Mouse (Mus musculus): ENCODE measurements around the gene Ttc30b.
"Not testable (repeated sequence)": the region's sequence is repeated elsewhere in the genome, so short reads cannot be mapped to it uniquely, and the experiment has no call there.

Ttc30b gene

GRCm38 (mm10) chr2:75938117-75939063 lies at the start of gene Ttc30b:
TSS of gene Ttc30b (minus strand) at chr2:75938585.
- peak; percentile 67 for DNase-seq (ENCODE audit: low read depth, low spot score)

GRCm38 (mm10) chr2:75987739-75988138 lies 49.4 kb upstream of the Ttc30b start:
- no peak for DNase-seq (ENCODE audit: low read depth, low spot score)

DNA sequence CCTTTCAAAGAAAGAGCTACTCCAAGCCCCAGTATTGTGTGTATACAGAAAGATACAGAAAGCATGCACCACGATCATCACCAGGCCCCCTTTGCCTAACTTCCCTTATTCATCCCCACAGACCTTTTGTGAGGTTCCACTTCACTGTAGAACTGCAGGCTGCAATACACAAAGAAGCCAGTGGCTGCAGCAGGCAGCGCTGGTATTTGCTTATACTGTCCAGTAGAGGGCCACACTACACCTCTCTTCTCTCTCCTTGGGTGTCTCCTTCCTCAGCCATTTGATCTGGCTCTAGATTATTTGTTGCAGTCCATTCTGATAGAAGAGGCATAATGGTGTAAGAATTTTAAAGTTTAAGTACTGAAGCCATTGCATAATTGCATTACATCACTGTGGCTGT lies 46.7 kb upstream of the Ttc30b start:
- peak; percentile 85 for DNase-seq (ENCODE audit: low read depth, low spot score)

DNA sequence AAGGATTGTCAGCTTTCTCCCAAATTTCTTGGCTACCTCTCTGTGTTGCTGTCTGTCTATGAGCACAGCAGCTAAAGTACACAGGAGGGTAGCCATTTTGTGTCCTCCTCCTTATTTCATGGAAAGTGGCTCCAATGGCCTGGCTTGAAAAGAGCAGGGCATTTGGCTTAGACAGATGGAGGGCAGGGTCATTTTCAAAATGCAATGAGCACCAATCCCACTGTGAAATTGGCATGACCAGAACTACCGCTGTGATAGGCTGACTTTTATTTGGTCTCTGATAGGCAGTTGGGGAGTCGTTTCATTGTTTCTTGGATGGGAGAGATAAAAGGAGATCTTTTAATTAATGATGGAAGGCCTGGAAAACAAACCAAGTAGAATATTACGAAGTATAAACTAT lies 45.5 kb upstream of the Ttc30b start:
- DNase-seq (ENCODE audit: low read depth, low spot score), result no peak

GRCm38 (mm10) chr2:75983091-75983490 lies 44.7 kb upstream of the Ttc30b start:
- no peak for DNase-seq (ENCODE audit: low read depth, low spot score)

DNA sequence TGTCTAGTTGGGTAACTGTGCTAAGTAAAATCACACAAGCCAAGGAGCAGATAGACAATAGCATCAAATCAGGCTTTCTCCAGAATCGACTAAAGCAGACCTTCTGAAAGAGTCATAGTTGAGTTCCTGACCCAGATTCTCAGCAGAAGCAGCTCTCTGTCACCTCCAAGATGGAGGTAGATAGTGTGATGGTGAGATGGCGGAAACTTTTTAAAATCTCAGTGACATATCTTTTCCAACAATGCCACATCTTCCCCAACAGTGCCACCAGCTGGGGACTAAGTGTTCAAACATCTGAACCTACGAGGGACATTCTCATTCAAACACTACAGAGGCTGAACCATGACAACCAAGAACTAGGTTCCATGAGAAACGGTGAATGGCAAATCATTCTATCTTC lies 44.2 kb upstream of the Ttc30b start:
- no peak for DNase-seq (ENCODE audit: low read depth, low spot score)

- DNase-seq (ENCODE audit: low read depth, low spot score), result peak; percentile 85
Observed at GRCm38 (mm10) chr2:75981440-75982081, 43.2 kb upstream of the Ttc30b start, which contains the start of gene Ttc30a1. TSS of gene Ttc30a1 (minus strand) at chr2:75981967.

DNA sequence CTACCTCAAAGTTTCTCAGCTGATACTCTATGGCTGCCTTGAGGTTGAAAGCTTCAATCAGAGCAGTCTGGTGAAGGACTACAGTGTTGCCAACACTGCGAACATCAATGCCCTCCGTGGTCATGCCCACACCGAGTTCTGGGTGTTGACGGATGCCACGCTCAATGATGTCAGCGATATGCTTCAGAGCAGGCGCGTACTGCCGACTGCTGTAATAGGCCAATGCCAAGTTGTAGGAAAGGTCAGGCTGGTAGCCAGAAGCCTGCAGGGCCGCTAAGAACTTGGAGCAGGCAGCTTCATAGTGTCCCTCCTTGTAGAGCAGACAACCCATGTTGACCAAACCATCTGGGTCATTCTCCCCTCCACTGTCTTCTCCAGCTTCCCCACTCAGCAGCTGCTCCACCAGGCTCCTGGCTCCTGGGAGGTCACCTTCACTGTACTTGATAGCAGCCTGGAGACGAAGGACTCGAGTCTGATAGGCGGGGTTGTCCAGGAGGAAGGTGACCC lies 42.6 kb upstream of the Ttc30b start:
- DNase-seq (ENCODE audit: low read depth, low spot score), result not testable (repeated sequence)

GRCm38 (mm10) chr2:75977752-75978368 lies 39.5 kb upstream of the Ttc30b start, which contains the start of gene Ttc30a2:
TSS of gene Ttc30a2 (minus strand) at chr2:75978170.
- peak; percentile 82 for DNase-seq (ENCODE audit: low read depth, low spot score)

GRCm38 (mm10) chr2:75976070-75976469 lies 37.7 kb upstream of the Ttc30b start:
- DNase-seq (ENCODE audit: low read depth, low spot score), result not testable (repeated sequence)

DNA sequence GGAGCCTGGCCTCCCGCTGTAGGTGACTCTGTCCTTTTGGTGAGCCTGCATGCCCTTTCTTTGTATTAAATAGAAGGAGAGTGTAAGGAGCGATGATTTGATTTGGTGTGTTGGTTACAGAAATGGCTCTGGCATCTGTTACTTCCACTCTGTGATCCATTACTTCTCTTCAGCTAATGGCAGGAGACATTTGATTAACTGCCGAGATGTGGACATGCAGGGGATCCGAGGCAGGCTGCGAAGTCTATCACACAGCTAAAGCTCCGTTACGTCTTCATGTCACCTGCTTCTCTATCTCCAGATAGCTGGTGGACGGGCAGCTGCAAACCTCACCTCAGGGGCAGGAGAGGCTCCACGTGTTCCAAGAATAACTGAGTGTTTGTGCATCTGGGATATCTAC lies 35.7 kb upstream of the Ttc30b start:
- no peak for DNase-seq (ENCODE audit: low read depth, low spot score)

- peak; percentile 80 for DNase-seq (ENCODE audit: low read depth, low spot score)
Observed at GRCm38 (mm10) chr2:75964972-75965371, 26.6 kb upstream of the Ttc30b start.

- DNase-seq (ENCODE audit: low read depth, low spot score), result peak; percentile 77
Observed at GRCm38 (mm10) chr2:75964512-75964911, 26.1 kb upstream of the Ttc30b start.

DNA sequence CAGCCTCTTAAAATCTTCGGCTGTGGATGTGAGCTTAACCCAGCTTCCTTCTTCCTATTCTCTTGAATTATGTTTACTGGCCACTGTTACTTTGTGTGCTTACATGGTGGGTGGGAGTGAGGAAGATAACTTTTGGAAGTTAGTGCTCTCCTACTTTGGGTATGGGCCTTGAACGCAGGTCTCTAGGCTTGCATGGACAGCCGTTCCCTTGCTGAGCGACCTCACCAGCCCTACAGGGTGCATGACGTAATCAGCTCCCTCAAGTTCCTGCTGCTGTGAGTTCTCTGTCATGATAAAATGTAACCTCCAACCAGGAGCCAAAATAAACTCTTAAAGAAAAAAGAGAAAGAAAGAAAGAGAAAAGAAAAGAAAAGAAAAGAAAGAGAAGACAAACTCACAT lies 25.7 kb upstream of the Ttc30b start:
- no peak for DNase-seq (ENCODE audit: low read depth, low spot score)

- no peak for DNase-seq (ENCODE audit: low read depth, low spot score)
Observed at GRCm38 (mm10) chr2:75963211-75963840, 24.9 kb upstream of the Ttc30b start.

DNA sequence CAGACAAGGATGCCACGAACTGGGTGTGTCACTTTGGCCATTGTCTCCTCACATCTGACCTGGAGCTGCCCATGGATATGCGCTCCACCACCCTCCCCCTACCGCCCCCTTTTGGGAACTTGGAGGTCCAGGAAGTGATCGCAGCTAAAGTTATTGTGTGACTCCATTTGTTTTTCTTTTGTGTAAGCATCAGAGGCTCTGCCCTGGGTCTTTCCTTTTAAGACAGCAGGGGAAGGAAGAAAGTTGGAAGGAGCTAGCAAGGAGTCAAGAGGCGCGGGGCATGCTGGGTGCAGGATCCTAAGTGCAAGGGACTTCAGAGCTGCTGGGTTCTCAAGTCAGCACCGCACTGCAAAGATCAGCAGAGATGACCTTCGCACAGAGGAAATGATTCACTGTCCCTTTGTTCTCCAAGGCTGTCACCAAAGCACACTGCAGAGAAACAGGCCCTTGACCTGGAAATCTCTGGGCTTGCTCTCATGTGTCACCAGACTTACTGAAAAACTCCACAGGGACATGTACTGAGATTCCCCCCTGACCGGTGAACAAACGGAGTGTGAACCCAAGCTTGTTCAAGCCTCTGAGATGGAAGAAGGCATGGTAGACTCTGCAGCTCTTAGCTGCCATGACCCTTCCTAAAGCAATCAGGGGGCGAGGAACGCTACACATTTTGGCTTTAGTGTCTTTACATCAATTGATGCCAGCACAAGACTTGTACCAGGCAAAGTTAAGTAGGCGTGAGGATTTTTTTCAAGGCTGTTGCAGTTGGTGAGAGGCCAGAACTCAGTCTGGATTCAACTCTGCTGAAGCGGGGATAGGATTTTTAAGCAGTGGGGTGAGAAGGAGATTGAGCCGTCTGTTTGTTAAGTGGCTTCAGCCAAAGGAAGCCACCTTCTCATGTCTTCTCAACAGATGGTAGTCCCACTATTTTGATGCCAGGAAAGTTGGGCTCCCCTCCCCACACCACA lies 22.3 kb upstream of the Ttc30b start:
- peak; percentile 93 for DNase-seq (ENCODE audit: low read depth, low spot score)

- DNase-seq (ENCODE audit: low read depth, low spot score), result peak; percentile 52
Observed at GRCm38 (mm10) chr2:75959850-75960365, 21.5 kb upstream of the Ttc30b start.

GRCm38 (mm10) chr2:75959183-75959849 lies 20.9 kb upstream of the Ttc30b start:
- DNase-seq (ENCODE audit: low read depth, low spot score), result peak; percentile 30

DNA sequence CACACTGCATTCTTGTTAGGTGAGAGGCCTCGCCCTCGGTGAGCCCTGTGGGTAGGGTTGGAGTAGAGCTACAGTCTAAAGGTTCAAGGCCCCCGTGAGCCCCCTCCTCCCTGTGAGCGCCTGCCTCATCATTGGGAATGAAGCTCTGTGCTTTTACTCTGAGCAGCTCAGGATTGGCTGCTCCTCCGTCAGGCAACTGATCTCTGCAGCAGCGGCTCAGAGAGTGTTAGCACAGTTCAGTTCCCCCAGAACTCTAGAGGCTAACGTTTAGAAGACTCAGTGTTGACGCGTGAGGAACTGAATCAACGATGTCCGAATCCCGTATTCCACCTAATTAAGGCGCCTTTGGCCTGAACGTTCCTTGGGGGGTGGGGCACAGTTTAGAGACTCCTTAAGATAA lies 17.3 kb upstream of the Ttc30b start:
- DNase-seq (ENCODE audit: low read depth, low spot score), result no peak

DNA sequence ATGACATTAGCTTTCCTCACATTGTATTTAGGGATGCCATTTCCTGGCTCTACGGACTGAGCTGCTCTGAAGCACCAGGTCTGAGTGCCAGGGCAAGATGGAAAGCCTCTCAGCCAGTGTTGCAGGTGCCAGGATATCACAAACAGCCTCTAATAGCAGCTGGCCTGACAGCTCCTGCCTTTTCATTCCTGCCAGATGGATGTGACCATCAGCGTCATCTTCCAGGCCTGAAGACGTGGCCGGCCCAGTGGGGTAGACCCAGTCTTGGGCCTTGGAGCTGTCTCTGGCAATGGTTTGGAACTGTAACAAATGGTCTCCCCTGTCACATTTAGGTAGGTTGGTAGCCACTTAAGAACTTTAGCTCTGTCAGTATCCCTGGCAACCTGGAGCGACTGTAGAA lies 14.9 kb upstream of the Ttc30b start:
- DNase-seq (ENCODE audit: low read depth, low spot score), result no peak

Data from ES-CJ7 (cell line).